Mouse (Mus musculus) heart, embryonic 15.5 days (tissue): ENCODE measurements around the gene Fut2. TPM values are rescaled to one million over a fixed set of nuclear protein-coding genes. Genes with fewer than 3 reads are reported as not detected.
A peak's percentile ranks its signal among the peaks of the same experiment; 100 is the strongest.

Experiments used
- ATAC-seq: fragments of 200-750 bp; cut with Nextera tagmentation; replicated peaks from 2 replicates; pipeline ENCODE4 v1.8.0; 2017; ENCODE audit warnings: low read depth, moderate TSS enrichment; ENCODE audit not compliant: insufficient number of reproducible peaks, insufficient read depth, low FRiP score
- H3K27ac ChIP-seq: fragments of 300-500 bp; sonication (generic); 2 replicates; pipeline ENCODE4 v1.5.1; 2015; ENCODE audit warnings: mild to moderate bottlenecking, inconsistent platforms
- H3K27me3 ChIP-seq: fragments of 300-500 bp; sonication (generic); 2 replicates; pipeline ENCODE4 v1.6.1; 2015; ENCODE audit warnings: inconsistent platforms
- H3K36me3 ChIP-seq: fragments of 300-500 bp; sonication (generic); 2 replicates; pipeline ENCODE4 v1.6.1; 2015; ENCODE audit warnings: mild to moderate bottlenecking, inconsistent platforms
- H3K4me1 ChIP-seq: fragments of 300-500 bp; sonication (generic); replicated peaks from 2 replicates; pipeline ENCODE4 v1.6.1; 2015; ENCODE audit warnings: inconsistent platforms
- H3K4me2 ChIP-seq: fragments of 300-500 bp; sonication (generic); 2 replicates; pipeline ENCODE4 v1.6.1; 2015; ENCODE audit warnings: inconsistent platforms, mild to moderate bottlenecking, moderate library complexity
- H3K4me3 ChIP-seq: fragments of 300-500 bp; sonication (generic); 2 replicates; pipeline ENCODE4 v1.5.1; 2015; ENCODE audit warnings: mild to moderate bottlenecking, inconsistent platforms
- H3K9ac ChIP-seq: fragments of 300-500 bp; sonication (generic); 2 replicates; pipeline ENCODE4 v1.6.1; 2015; ENCODE audit warnings: mild to moderate bottlenecking, inconsistent platforms
- H3K9me3 ChIP-seq: fragments of 300-500 bp; sonication (generic); replicated peaks from 2 replicates; pipeline ENCODE4 v1.6.1; 2016; ENCODE audit warnings: inconsistent platforms
- WGBS: fragments of 180-500 bp; shearing (Covaris S2); methylation state at CpG from one replicate; pipeline ENCODE4 v1.1.7; 2015; ENCODE audit warnings: mixed read lengths; 5-methylcytosine and 5-hydroxymethylcytosine counted together
- polyA plus RNA-seq: library from polyadenylated mRNA; unstranded; fragments of >200 nt; fragmentation: Nextera tagmentation; extraction: Ambion mirVana; gene quantifications from 2 replicates; pipeline ENCODE4 v1.2.1, GENCODE M21; 2015

Gene Fut2
- polyA plus RNA-seq, 1 experiment from 2014 or later = 1.5 TPM

GRCm38 (mm10) chr7:45619592-45619991, 46.6 kb downstream of the Fut2 start:
- H3K36me3 ChIP-seq = no peaks in the 10 kb centered on the region
- H3K4me1 ChIP-seq = peaks cover 11% of the 10 kb centered on the region
- WGBS = 70% methylated on average over 5 of the region's 5 CpGs
- ATAC-seq = no peak
- H3K4me3 ChIP-seq = no peak overlapping the region
- H3K4me2 ChIP-seq = no peak overlapping the region
- H3K27me3 ChIP-seq = peaks cover 49% of the 10 kb centered on the region
- H3K9me3 ChIP-seq = no peaks in the 10 kb centered on the region
- H3K9ac ChIP-seq = no peak overlapping the region
- H3K27ac ChIP-seq = no peak overlapping the region

GRCm38 (mm10) chr7:45618316-45618715, 47.9 kb downstream of the Fut2 start:
- Histone ChIP-seq H3K4me3 (no peak overlapping the region), H3K4me1 (peaks cover 12% of the 10 kb centered on the region), H3K4me2 (no peak overlapping the region), H3K36me3 (no peaks in the 10 kb centered on the region), H3K9ac (no peak overlapping the region), H3K27ac (no peak overlapping the region), H3K9me3 (no peaks in the 10 kb centered on the region), H3K27me3 (peaks cover 49% of the 10 kb centered on the region)
- no peak for ATAC-seq
- WGBS = 67% methylated on average over 5 of the region's 5 CpGs

GRCm38 (mm10) chr7:45617042-45617695, 49.0 kb downstream of the Fut2 start, which contains the start of gene Fut1:
Fut1 (plus strand) TSS chr7:45617289.
- WGBS = 12% methylated on average over 31 of the region's 31 CpGs
- Histone ChIP-seq H3K36me3 (no peaks in the 10 kb centered on the region), H3K4me1 (peaks cover 12% of the 10 kb centered on the region), H3K27ac (no peak within 1 kb of the TSS; the same call in 1 of the 2 replicates), H3K4me2 (peak within 1 kb of the TSS; percentile 33; the same call in 1 of the 2 replicates), H3K27me3 (peaks cover 49% of the 10 kb centered on the region), H3K4me3 (peak within 1 kb of the TSS; percentile 15; the same call in 1 of the 2 replicates), H3K9me3 (no peaks in the 10 kb centered on the region), H3K9ac (no peak within 1 kb of the TSS)
- no peak for ATAC-seq

GRCm38 (mm10) chr7:45616277-45616676, 49.9 kb downstream of the Fut2 start:
- ATAC-seq = no peak
- Histone ChIP-seq H3K9me3 (no peaks in the 10 kb centered on the region), H3K4me3 (no peak overlapping the region), H3K27ac (no peak overlapping the region), H3K9ac (no peak overlapping the region), H3K36me3 (no peaks in the 10 kb centered on the region), H3K4me1 (peaks cover 12% of the 10 kb centered on the region), H3K4me2 (no peak overlapping the region), H3K27me3 (peaks cover 49% of the 10 kb centered on the region)
- 24% methylated on average over 6 of the region's 6 CpGs for WGBS

GRCm38 (mm10) chr7:45609511-45609910, 56.7 kb downstream of the Fut2 start:
- Histone ChIP-seq H3K27me3 (no peaks in the 10 kb centered on the region), H3K4me1 (0 out of 2 replicates have a peak, but pooled peaks cover under 1% of the 10 kb centered on the region), H3K9me3 (no peaks in the 10 kb centered on the region), H3K4me3 (no peak overlapping the region), H3K27ac (no peak overlapping the region), H3K9ac (no peak overlapping the region), H3K36me3 (no peaks in the 10 kb centered on the region), H3K4me2 (no peak overlapping the region)
- ATAC-seq = no peak
- 59% methylated on average over 1 of the region's 1 CpGs for WGBS

- Histone ChIP-seq H3K27ac (no peak overlapping the region), H3K4me2 (no peak overlapping the region)
- 69% methylated on average over 9 of the region's 9 CpGs for WGBS
Observed at GRCm38 (mm10) chr7:45605704-45606289, 60.4 kb downstream of the Fut2 start.

GRCm38 (mm10) chr7:45598960-45599879, 67.0 kb downstream of the Fut2 start:
- 37% methylated on average over 18 of the region's 18 CpGs for WGBS
- Histone ChIP-seq H3K4me1 (peaks cover 5% of the 10 kb centered on the region), H3K9me3 (no peaks in the 10 kb centered on the region), H3K4me3 (no peak overlapping the region), H3K27ac (no peak overlapping the region), H3K36me3 (no peaks in the 10 kb centered on the region), H3K4me2 (no peak overlapping the region), H3K27me3 (no peaks in the 10 kb centered on the region), H3K9ac (0 out of 2 replicates have a peak overlapping the region, but pooled peaks have one; percentile 5)
- no peak for ATAC-seq

More at GRCm38 (mm10) chr7:45605704-45606289, 60.4 kb downstream of the Fut2 start:
- H3K4me3 ChIP-seq = no peak overlapping the region
- no peak overlapping the region for H3K9ac ChIP-seq
- no peaks in the 10 kb centered on the region for H3K9me3 ChIP-seq
- H3K4me1 ChIP-seq = no peaks in the 10 kb centered on the region
- no peaks in the 10 kb centered on the region for H3K36me3 ChIP-seq
- no peaks in the 10 kb centered on the region for H3K27me3 ChIP-seq
- no peak for ATAC-seq

Other genes with a start within 250 kb of the Fut2 start
- gene Lhb, start 245.6 kb downstream of the Fut2 start, polyA plus RNA-seq = not detected in 2 replicates
- 111 and 113 TPM in 2 replicates for gene Gys1, start 231.6 kb downstream of the Fut2 start, polyA plus RNA-seq
- 65.0 and 82.1 TPM in 2 replicates for gene Ruvbl2, start 228.3 kb downstream of the Fut2 start, polyA plus RNA-seq
- 3,328 and 3,965 TPM in 2 replicates for gene Ftl1, start 206.5 kb downstream of the Fut2 start, polyA plus RNA-seq
- gene Bax, start 199.5 kb downstream of the Fut2 start, polyA plus RNA-seq = 107 and 112 TPM in 2 replicates
- gene Tulp2, start 184.5 kb downstream of the Fut2 start, polyA plus RNA-seq = 0.28 and 1.3 TPM in 2 replicates
- not detected in 2 replicates for gene Gm45808, start 179.6 kb downstream of the Fut2 start, polyA plus RNA-seq
- gene Dhdh, start 177.6 kb downstream of the Fut2 start, polyA plus RNA-seq = 4.0 and 4.1 TPM in 2 replicates
- gene Nucb1, start 156.0 kb downstream of the Fut2 start, polyA plus RNA-seq = 144 and 177 TPM in 2 replicates
- gene Ppp1r15a, start 140.1 kb downstream of the Fut2 start, polyA plus RNA-seq = 25.3 and 37.6 TPM in 2 replicates
- 1.0 and 2.6 TPM in 2 replicates for gene Plekha4, start 140.1 kb downstream of the Fut2 start, polyA plus RNA-seq
- gene Hsd17b14, start 111.5 kb downstream of the Fut2 start, polyA plus RNA-seq = 0.24 and 0.82 TPM in 2 replicates
- gene Bcat2, start 96.2 kb downstream of the Fut2 start, polyA plus RNA-seq = 79.4 and 84.5 TPM in 2 replicates
- 0.13 and 1.2 TPM in 2 replicates for gene Fgf21, start 50.9 kb downstream of the Fut2 start, polyA plus RNA-seq
- gene Fut1, start 49.1 kb downstream of the Fut2 start, polyA plus RNA-seq = 0.15 and 0.66 TPM in 2 replicates
- 0.33 and 0.35 TPM in 2 replicates for gene Izumo1, start 44.6 kb downstream of the Fut2 start, polyA plus RNA-seq
- 19.6 and 23.4 TPM in 2 replicates for gene Rasip1, start 38.9 kb downstream of the Fut2 start, polyA plus RNA-seq
- gene Mamstr, start 26.4 kb downstream of the Fut2 start, polyA plus RNA-seq = 7.3 and 7.4 TPM in 2 replicates
- 0.14 TPM in 1 of 2 replicates, not detected in the other for gene Ntn5, start 17.6 kb upstream of the Fut2 start, polyA plus RNA-seq
- 0.13 and 0.34 TPM in 2 replicates for gene Sec1, start 28.0 kb upstream of the Fut2 start, polyA plus RNA-seq
- 5.1 and 6.0 TPM in 2 replicates for gene Car11, start 33.4 kb upstream of the Fut2 start, polyA plus RNA-seq
- gene Dbp, start 38.7 kb upstream of the Fut2 start, polyA plus RNA-seq = 3.0 and 4.3 TPM in 2 replicates
- gene Rpl18, start 49.1 kb upstream of the Fut2 start, polyA plus RNA-seq = 540 and 572 TPM in 2 replicates
- gene Sphk2, start 51.6 kb upstream of the Fut2 start, polyA plus RNA-seq = 13.7 and 21.0 TPM in 2 replicates
- 0.25 and 0.65 TPM in 2 replicates for gene Fam83e, start 54.8 kb upstream of the Fut2 start, polyA plus RNA-seq
- gene Spaca4, start 59.4 kb upstream of the Fut2 start, polyA plus RNA-seq = not detected in 2 replicates
- 0.53 TPM in 1 of 2 replicates, not detected in the other for gene Lmtk3, start 117.3 kb upstream of the Fut2 start, polyA plus RNA-seq
- gene Sult2b1, start 118.3 kb upstream of the Fut2 start, polyA plus RNA-seq = 0.21 and 1.1 TPM in 2 replicates
- gene Cyth2, start 148.2 kb upstream of the Fut2 start, polyA plus RNA-seq = 92.2 and 101 TPM in 2 replicates
- gene Kcnj14, start 158.4 kb upstream of the Fut2 start, polyA plus RNA-seq = 0.37 and 0.44 TPM in 2 replicates
- 29.1 and 38.8 TPM in 2 replicates for gene Grwd1, start 164.6 kb upstream of the Fut2 start, polyA plus RNA-seq
- gene Kdelr1, start 206.4 kb upstream of the Fut2 start, polyA plus RNA-seq = 54.6 and 65.0 TPM in 2 replicates
- 0.21 and 0.27 TPM in 2 replicates for gene Grin2d, start 212.0 kb upstream of the Fut2 start, polyA plus RNA-seq
- gene Syngr4, start 230.3 kb upstream of the Fut2 start, polyA plus RNA-seq = 0.65 and 0.76 TPM in 2 replicates
- 6.6 and 8.0 TPM in 2 replicates for gene Tmem143, start 230.5 kb upstream of the Fut2 start, polyA plus RNA-seq